Comparison of ENCODE assay signal across 9 mouse cellular contexts in genomic region chr3:116126070-116126469, GRCm38 (mm10). TPM values are rescaled to one million over a fixed set of nuclear protein-coding genes. Genes with fewer than 3 reads are reported as not detected.
DNase-seq lines count a peak whose midpoint lies in the region; ATAC-seq and TF ChIP-seq lines count a peak whose summit lies in the region.
"Had no signal": no experiment of that assay in that cellular context is flagged by ENCODE, and none has a peak within 500 bp of the region (broad histone marks: within the 10 kb centered on the region; RNA-seq: fewer than 3 reads in every experiment).

No protein-coding gene starts in this region.

- H3K9ac ChIP-seq in heart, embryonic 11.5 days (ENCODE audit: low read depth, low read length): no peak overlapping the region
- no peak overlapping the region for H3K9ac ChIP-seq in liver, embryonic 14.5 days (replicated peaks)

- peak overlapping the region; percentile 50; the same call in 1 of the 2 replicates for H3K4me3 ChIP-seq in heart, embryonic 11.5 days (ENCODE audit: low read depth, low read length)
- 0 out of 4 replicates have a peak overlapping the region, but pooled peaks of 1 of the 2 experiments have one; percentile 2 for H3K4me3 ChIP-seq in liver, embryonic 14.5 days (ENCODE audit: insufficient read depth in 1 of 2, low read depth in 2 of 2, low read length in 2 of 2)
- no peak overlapping the region for H3K4me3 ChIP-seq in thymus, adult 2 months (ENCODE audit: control insufficient read depth, insufficient read depth, low read length)

- no peak for ATAC-seq in heart, embryonic 11.5 days (replicated peaks; ENCODE audit: insufficient number of reproducible peaks, low FRiP score, low TSS enrichment)
- ATAC-seq in liver, embryonic 14.5 days (ENCODE audit: insufficient read depth): no peak
- no peak for ATAC-seq in activated CD4-positive, CD25-positive, alpha-beta regulatory T cell, adult 4 months

- H3K9me3 ChIP-seq in heart, embryonic 11.5 days (replicated peaks; ENCODE audit: control insufficient read depth, low read length): no peaks in the 10 kb centered on the region
- no peaks in the 10 kb centered on the region for H3K9me3 ChIP-seq in liver, embryonic 14.5 days (ENCODE audit: control insufficient read depth, low read length)

- H3K4me1 ChIP-seq in heart, embryonic 11.5 days (ENCODE audit: control insufficient read depth, insufficient read depth, low read length): peaks cover 9% of the 10 kb centered on the region
- H3K4me1 ChIP-seq in liver, embryonic 14.5 days (replicated peaks; ENCODE audit: control insufficient read depth in 2 of 2, insufficient read depth in 2 of 2, low read length in 1 of 2): peaks cover 2 to 4% of the 10 kb centered on the region in 2 experiments; a peak in 1 of 4 replicates
- H3K4me1 ChIP-seq in thymus, adult 2 months (replicated peaks; ENCODE audit: control insufficient read depth, insufficient read depth, low read length): no peaks in the 10 kb centered on the region

- peak overlapping the region; percentile 81 for H3K27ac ChIP-seq in heart, embryonic 11.5 days (ENCODE audit: low read depth, low read length)
- H3K27ac ChIP-seq in liver, embryonic 14.5 days: no peak overlapping the region
- no peak overlapping the region for H3K27ac ChIP-seq in thymus, adult 2 months (ENCODE audit: control insufficient read depth, insufficient read depth, low read length)

- peak overlapping the region; percentile 68 for H3K4me2 ChIP-seq in heart, embryonic 11.5 days
- peak overlapping the region; percentile 50 for H3K4me2 ChIP-seq in liver, embryonic 14.5 days (ENCODE audit: low read depth)

- TF ChIP-seq POLR2A in thymus, adult 2 months (IDR thresholded peaks at IDR 0.05; ENCODE audit: control insufficient read depth, extremely low read depth, insufficient read depth, low read length, poor library complexity): no peak

- DNase-seq in heart, postnatal 36 days: no peak
- peak; percentile 63 for DNase-seq in NIH3T3 (ENCODE audit: low read depth)
- peak; percentile 40 for DNase-seq in forelimb bud, embryonic 11.5 days (ENCODE audit: low read depth, low spot score)
- DNase-seq in liver, embryonic 14.5 days (ENCODE audit: low read depth in 3 of 3, low spot score in 3 of 3): no peak
- DNase-seq in thymus, adult 2 months: no peak
- no peak for DNase-seq in adrenal gland, adult 8-10 months
- DNase-seq: thymus, postnatal 14 days had no signal

- H3K36me3 ChIP-seq in heart, embryonic 11.5 days (ENCODE audit: control insufficient read depth, insufficient read depth, low read length): peaks cover 4% of the 10 kb centered on the region
- no peaks in the 10 kb centered on the region; the same call in 1 of the 2 replicates for H3K36me3 ChIP-seq in liver, embryonic 14.5 days (replicated peaks; ENCODE audit: control insufficient read depth, insufficient read depth, low read depth)
- H3K36me3 ChIP-seq in thymus, adult 2 months (ENCODE audit: control insufficient read depth, insufficient read depth, low read length): no peaks in the 10 kb centered on the region

- no peak for TF ChIP-seq CTCF in liver, embryonic 14.5 days (IDR thresholded peaks at IDR 0.05; ENCODE audit: low read depth)
- TF ChIP-seq CTCF in thymus, adult 2 months (IDR thresholded peaks at IDR 0.05; ENCODE audit: borderline replicate concordance, control insufficient read depth, extremely low read depth, insufficient read depth, low read length, poor library complexity): no peak

- TF ChIP-seq EP300 in liver, embryonic 14.5 days (IDR thresholded peaks at IDR 0.05; ENCODE audit: low read depth): no peak

- H3K27me3 ChIP-seq in heart, embryonic 11.5 days (ENCODE audit: control insufficient read depth, insufficient read depth, low read length): no peaks in the 10 kb centered on the region
- no peaks in the 10 kb centered on the region for H3K27me3 ChIP-seq in liver, embryonic 14.5 days (ENCODE audit: control insufficient read depth, insufficient read depth, low read length)
- H3K27me3 ChIP-seq in thymus, adult 2 months (ENCODE audit: control insufficient read depth, insufficient read depth, low read length): no peaks in the 10 kb centered on the region

- intact Hi-C loops in heart, postnatal 36 days (cut with DNase I): loop anchor here (5.0 kb wide), 1 partner anchor 126 kb away; the partner anchor contains the start of gene Gpr88

- WGBS in heart, embryonic 11.5 days (ENCODE audit: insufficient replicate concordance): 35% methylated on average over 4 of the region's 4 CpGs
- 60% methylated on average over 4 of the region's 4 CpGs for WGBS in liver, embryonic 14.5 days (ENCODE audit: insufficient replicate concordance)
- WGBS in thymus, adult 2 months: 76% methylated on average over 4 of the region's 4 CpGs

RNA-seq across cellular contexts. Expression of gene Vcam1, which starts 3.4 kb away (rescaled TPM):
- 60.9 and 76.0 TPM in 2 replicates for polyA plus RNA-seq in heart, embryonic 11.5 days (2014; fragmentation: Nextera tagmentation; extraction: Ambion mirVana)
- 10 to 100 TPM; 15.0 to 15.6 TPM for total RNA-seq in heart, postnatal 36 days (2021)
- 13.5 and 22.3 TPM in 2 replicates for polyA plus RNA-seq in liver, embryonic 14.5 days (2012; rRNA removed)
- polyA plus RNA-seq in liver, embryonic 14.5 days (2014; fragmentation: Nextera tagmentation; extraction: Ambion mirVana): 71.1 and 74.2 TPM in 2 replicates
- polyA plus RNA-seq in activated CD4-positive, CD25-positive, alpha-beta regulatory T cell, adult 4 months (2017; shearing (Covaris generic)): 1 to 10 TPM; 2.7 TPM
- polyA plus RNA-seq in thymus, adult 2 months (2012; rRNA removed): 26.2 and 31.3 TPM in 2 replicates
- 10 to 100 TPM; 13.1 to 31.7 (median 24.2) TPM for total RNA-seq in adrenal gland, adult 8-10 months (2022)

Comparison
In these comparisons a context has a peak if more than half of its experiments do, and no peak if none do; other contexts are left out.
1. DNase-seq: peak in NIH3T3 (single experiment) and forelimb bud, embryonic 11.5 days (single experiment); none in heart, postnatal 36 days (0 of 2), liver, embryonic 14.5 days (0 of 3), thymus, adult 2 months (single experiment) and adrenal gland, adult 8-10 months (single experiment).